Mouse (Mus musculus) myocyte (in vitro differentiated cells): ENCODE results near the gene Comtd1. TPM values are rescaled to one million over a fixed set of nuclear protein-coding genes. Genes with fewer than 3 reads are reported as not detected.

ENCODE experiments used
- H3K27me3 ChIP-seq: one replicate; pipeline ENCODE4 v1.6.1; 2011; ENCODE audit not compliant: control insufficient read depth, insufficient read depth, insufficient read length
- H3K36me3 ChIP-seq: one replicate; pipeline ENCODE4 v1.6.1; 2011; ENCODE audit not compliant: control insufficient read depth, insufficient read depth
- H3K4me2 ChIP-seq: one replicate; pipeline ENCODE4 v1.6.1; 2011; ENCODE audit warnings: low read depth, control low read depth
- H3K4me3 ChIP-seq: one replicate; pipeline ENCODE4 v1.5.1; 2011; ENCODE audit warnings: mild to moderate bottlenecking, control low read depth, moderate library complexity
- H3K79me2 ChIP-seq: one replicate; pipeline ENCODE4 v1.6.1; 2011; ENCODE audit not compliant: control insufficient read depth, insufficient read depth
- H3ac ChIP-seq: one replicate; pipeline ENCODE4 v1.6.1; 2011; ENCODE audit not compliant: control insufficient read depth, insufficient read length
- CEBPB ChIP-seq: IDR thresholded peaks from 2 replicates; pipeline ENCODE4 v1.6.1; 2011; ENCODE audit warnings: mild to moderate bottlenecking, moderate library complexity; ENCODE audit not compliant: poor library complexity, insufficient read depth, severe bottlenecking
- E2F4 ChIP-seq: IDR thresholded peaks from one replicate; pipeline ENCODE4 v1.6.1; 2011; ENCODE audit warnings: mild to moderate bottlenecking, control low read depth, moderate library complexity; ENCODE audit not compliant: insufficient read depth
- MAX ChIP-seq: IDR thresholded peaks from one replicate; pipeline ENCODE4 v1.6.1; 2011; ENCODE audit warnings: low read depth, mild to moderate bottlenecking, control low read depth
- MYOD1 ChIP-seq, 3 experiments: IDR thresholded peaks; one replicate each; pipeline ENCODE4 v1.6.1; 2011; ENCODE audit warnings: control low read depth in 2 of 3, low read depth in 2 of 3, mild to moderate bottlenecking in 2 of 3, moderate library complexity in 1 of 3; ENCODE audit not compliant: insufficient read length in 2 of 3, control insufficient read depth in 1 of 3
- MYOG ChIP-seq, 3 experiments: IDR thresholded peaks; one replicate each; pipeline ENCODE4 v1.6.1; 2011; ENCODE audit warnings: control low read depth in 2 of 3, low read depth in 2 of 3, mild to moderate bottlenecking in 2 of 3; ENCODE audit not compliant: insufficient read length in 2 of 3, control insufficient read depth in 1 of 3, insufficient read depth in 1 of 3
- POLR2A ChIP-seq: IDR thresholded peaks from one replicate; pipeline ENCODE4 v1.6.1; 2011; ENCODE audit warnings: low read depth, mild to moderate bottlenecking, control low read depth, moderate library complexity; ENCODE audit not compliant: insufficient read length
- POLR2AphosphoS2 ChIP-seq: IDR thresholded peaks from one replicate; pipeline ENCODE4 v1.6.1; 2011; ENCODE audit warnings: low read depth, control low read depth; ENCODE audit not compliant: insufficient read length
- REST ChIP-seq: IDR thresholded peaks from one replicate; pipeline ENCODE4 v1.6.1; 2011; ENCODE audit warnings: mild to moderate bottlenecking, control low read depth, moderate library complexity; ENCODE audit not compliant: insufficient read depth, insufficient read length
- SRF ChIP-seq: IDR thresholded peaks from one replicate; pipeline ENCODE4 v1.6.1; 2011; ENCODE audit warnings: low read depth; ENCODE audit not compliant: control insufficient read depth, insufficient read length
- TCF12 ChIP-seq: IDR thresholded peaks from one replicate; pipeline ENCODE4 v1.6.1; 2011; ENCODE audit warnings: mild to moderate bottlenecking, control low read depth; ENCODE audit not compliant: poor library complexity, insufficient read depth, severe bottlenecking
- TCF3 ChIP-seq: IDR thresholded peaks from one replicate; pipeline ENCODE4 v1.6.1; 2011; ENCODE audit warnings: low read depth, control low read depth; ENCODE audit not compliant: insufficient read length
- USF1 ChIP-seq: IDR thresholded peaks from one replicate; pipeline ENCODE4 v1.6.1; 2011; ENCODE audit warnings: low read depth, mild to moderate bottlenecking, control low read depth, moderate library complexity
- polyA plus RNA-seq: library from polyadenylated mRNA; unstranded; fragments of >200 nt; fragmentation: generic; extraction: Trizol; gene quantifications from one replicate; pipeline ENCODE4 v1.2.1, GENCODE M21; 2012; ENCODE audit warnings: missing spikeins

The Comtd1 gene
- polyA plus RNA-seq, 1 experiment = 47.1 TPM

- Histone ChIP-seq H3K79me2 (peaks cover 26% of the 10 kb centered on the region), H3K27me3 (no peaks in the 10 kb centered on the region), H3K36me3 (peaks cover 71% of the 10 kb centered on the region), H3ac (no peak overlapping the region), H3K4me3 (no peak overlapping the region), H3K4me2 (no peak overlapping the region)
- TF ChIP-seq CEBPB (no peak), REST (no peak), TCF3 (no peak)
Observed at GRCm38 (mm10) chr14:21841819-21842592, 6.8 kb downstream of the Comtd1 start.

- H3K4me3 ChIP-seq = no peak overlapping the region
- no peak overlapping the region for H3K4me2 ChIP-seq
- peaks cover 60% of the 10 kb centered on the region for H3K79me2 ChIP-seq
- no peak for TF ChIP-seq USF1
- no peak for TF ChIP-seq TCF12
- no peak for TF ChIP-seq TCF3
- peak; percentile 15 for TF ChIP-seq POLR2A
- no peak for TF ChIP-seq POLR2AphosphoS2
- no peak for TF ChIP-seq MAX
- no peak for TF ChIP-seq SRF
- no peak overlapping the region for H3ac ChIP-seq
- no peaks in the 10 kb centered on the region for H3K27me3 ChIP-seq
- H3K36me3 ChIP-seq = peaks cover 72% of the 10 kb centered on the region
Observed at GRCm38 (mm10) chr14:21838336-21839017, 10.3 kb downstream of the Comtd1 start.

- Histone ChIP-seq H3K4me3 (peak overlapping the region; percentile 98), H3ac (peak overlapping the region; percentile 72), H3K79me2 (peaks cover 54% of the 10 kb centered on the region), H3K4me2 (peak overlapping the region; percentile 95), H3K27me3 (no peaks in the 10 kb centered on the region), H3K36me3 (peaks cover 29% of the 10 kb centered on the region)
- no peak for TF ChIP-seq E2F4
Observed at GRCm38 (mm10) chr14:21831830-21832403, 16.9 kb downstream of the Comtd1 start.

- Histone ChIP-seq H3ac (peak overlapping the region; percentile 72), H3K36me3 (peaks cover 25% of the 10 kb centered on the region), H3K4me3 (peak overlapping the region; percentile 98), H3K27me3 (no peaks in the 10 kb centered on the region), H3K79me2 (peaks cover 47% of the 10 kb centered on the region), H3K4me2 (peak overlapping the region; percentile 90)
- TF ChIP-seq USF1 = peak; percentile 91
- peak; percentile 98 for TF ChIP-seq MAX
- no peak for TF ChIP-seq E2F4
- peak; percentile 26 for TF ChIP-seq REST
- peak; percentile 98 for TF ChIP-seq SRF
- TF ChIP-seq POLR2AphosphoS2 = peak; percentile 95
- peak in 1 of 3 experiments; percentile 29 for TF ChIP-seq MYOD1 (IDR thresholded peaks at IDR 0.05; ENCODE audit: control insufficient read depth in 1 of 3, insufficient read length in 2 of 3, low read depth in 2 of 3)
- TF ChIP-seq POLR2A = peak; percentile 87
- no peak for TF ChIP-seq TCF12
- peak in 2 of 3 experiments; percentile 3 to 21 for TF ChIP-seq MYOG (IDR thresholded peaks at IDR 0.05; ENCODE audit: control insufficient read depth in 1 of 3, insufficient read depth in 1 of 3, insufficient read length in 2 of 3, low read depth in 2 of 3)
Observed at GRCm38 (mm10) chr14:21830876-21831767, 17.7 kb downstream of the Comtd1 start.
